In genomic region chr5:57788775-57789509, GRCm38 (mm10) we compare ENCODE assay signal across 14 mouse cellular contexts.
DNase-seq lines count a peak whose midpoint lies in the region; ATAC-seq and TF ChIP-seq lines count a peak whose summit lies in the region.
"Had no signal": no experiment of that assay in that cellular context is flagged by ENCODE, and none has a peak within 500 bp of the region (broad histone marks: within the 10 kb centered on the region; RNA-seq: fewer than 3 reads in every experiment).

No protein-coding gene starts in this region.

- H3K27me3 ChIP-seq in midbrain, embryonic 10.5 days (ENCODE audit: low read depth, poor library complexity, severe bottlenecking): no peaks in the 10 kb centered on the region
- H3K27me3 ChIP-seq in midbrain, postnatal 0 days (ENCODE audit: insufficient read depth, low read length): no peaks in the 10 kb centered on the region
- no peaks in the 10 kb centered on the region for H3K27me3 ChIP-seq in intestine, postnatal 0 days (replicated peaks; ENCODE audit: control insufficient read depth, insufficient read depth, low read length)
- no peaks in the 10 kb centered on the region for H3K27me3 ChIP-seq in stomach, embryonic 16.5 days (ENCODE audit: control insufficient read depth, insufficient read depth, low read length)
- no peaks in the 10 kb centered on the region for H3K27me3 ChIP-seq in hindbrain, embryonic 13.5 days
- H3K27me3 ChIP-seq: heart, embryonic 13.5 days; limb, embryonic 13.5 days; neural tube, embryonic 13.5 days; stomach, embryonic 15.5 days had no signal

- TF ChIP-seq CTCF in midbrain, postnatal 0 days (IDR thresholded peaks at IDR 0.05): no peak
- TF ChIP-seq CTCF in intestine, postnatal 0 days (IDR thresholded peaks at IDR 0.05; ENCODE audit: low read depth): no peak

- H3K36me3 ChIP-seq in midbrain, embryonic 10.5 days: no peaks in the 10 kb centered on the region
- no peaks in the 10 kb centered on the region for H3K36me3 ChIP-seq in midbrain, postnatal 0 days (ENCODE audit: insufficient read depth, low read length)
- no peaks in the 10 kb centered on the region for H3K36me3 ChIP-seq in intestine, postnatal 0 days (ENCODE audit: control insufficient read depth, insufficient read depth)
- no peaks in the 10 kb centered on the region for H3K36me3 ChIP-seq in stomach, embryonic 16.5 days (ENCODE audit: control insufficient read depth, insufficient read depth, low read length)
- H3K36me3 ChIP-seq in hindbrain, embryonic 13.5 days: no peaks in the 10 kb centered on the region
- H3K36me3 ChIP-seq: heart, embryonic 13.5 days; limb, embryonic 13.5 days; neural tube, embryonic 13.5 days; stomach, embryonic 15.5 days had no signal

- ATAC-seq in midbrain, postnatal 0 days (ENCODE audit: low FRiP score): no peak
- ATAC-seq in intestine, postnatal 0 days: peak; percentile 59; the same call in 1 of the 2 replicates
- peak; percentile 33; the same call in 1 of the 2 replicates for ATAC-seq in stomach, embryonic 16.5 days (ENCODE audit: insufficient read depth, low FRiP score)
- no peak for ATAC-seq in hindbrain, embryonic 13.5 days (ENCODE audit: low FRiP score)
- ATAC-seq: CD4-positive, CD25-positive, alpha-beta regulatory T cell, adult 4 months had no signal

- H3K4me3 ChIP-seq in midbrain, embryonic 10.5 days: no peak overlapping the region
- no peak overlapping the region for H3K4me3 ChIP-seq in midbrain, postnatal 0 days (ENCODE audit: low read depth, low read length)
- H3K4me3 ChIP-seq in intestine, postnatal 0 days (ENCODE audit: low read depth, low read length): no peak overlapping the region
- no peak overlapping the region for H3K4me3 ChIP-seq in stomach, embryonic 16.5 days (replicated peaks; ENCODE audit: low read length)
- H3K4me3 ChIP-seq in hindbrain, embryonic 13.5 days: no peak overlapping the region
- H3K4me3 ChIP-seq: heart, embryonic 13.5 days; left cerebral cortex, adult 2 months; limb, embryonic 13.5 days; neural tube, embryonic 13.5 days; stomach, embryonic 15.5 days had no signal

- H3K9me3 ChIP-seq in midbrain, embryonic 10.5 days (replicated peaks): no peaks in the 10 kb centered on the region
- no peaks in the 10 kb centered on the region for H3K9me3 ChIP-seq in midbrain, postnatal 0 days (ENCODE audit: low read length)
- no peaks in the 10 kb centered on the region for H3K9me3 ChIP-seq in intestine, postnatal 0 days (ENCODE audit: control insufficient read depth)
- H3K9me3 ChIP-seq in stomach, embryonic 16.5 days (replicated peaks; ENCODE audit: control insufficient read depth, low read length): no peaks in the 10 kb centered on the region
- no peaks in the 10 kb centered on the region for H3K9me3 ChIP-seq in hindbrain, embryonic 13.5 days
- H3K9me3 ChIP-seq: heart, embryonic 13.5 days; limb, embryonic 13.5 days; neural tube, embryonic 13.5 days; stomach, embryonic 15.5 days had no signal

- WGBS in midbrain, embryonic 10.5 days: 57% methylated on average over 4 of the region's 4 CpGs
- WGBS in midbrain, postnatal 0 days: 47% methylated on average over 4 of the region's 4 CpGs
- 44% methylated on average over 4 of the region's 4 CpGs for WGBS in intestine, postnatal 0 days
- WGBS in stomach, embryonic 16.5 days: 57% methylated on average over 4 of the region's 4 CpGs
- 51% methylated on average over 4 of the region's 4 CpGs for WGBS in hindbrain, embryonic 13.5 days

- H3K27ac ChIP-seq in midbrain, embryonic 10.5 days (replicated peaks): 0 out of 2 replicates have a peak overlapping the region, but pooled peaks have one; percentile 23
- no peak overlapping the region for H3K27ac ChIP-seq in midbrain, postnatal 0 days (ENCODE audit: low read depth, low read length)
- H3K27ac ChIP-seq in intestine, postnatal 0 days (ENCODE audit: low read depth, low read length): no peak overlapping the region
- no peak overlapping the region for H3K27ac ChIP-seq in stomach, embryonic 16.5 days (ENCODE audit: low read length)
- H3K27ac ChIP-seq in hindbrain, embryonic 13.5 days: no peak overlapping the region
- H3K27ac ChIP-seq: heart, embryonic 13.5 days; left cerebral cortex, adult 2 months; limb, embryonic 13.5 days; neural tube, embryonic 13.5 days; stomach, embryonic 15.5 days had no signal

- H3K4me1 ChIP-seq in midbrain, embryonic 10.5 days: peaks cover 8% of the 10 kb centered on the region
- peaks cover 3% of the 10 kb centered on the region; the same call in 1 of the 2 replicates for H3K4me1 ChIP-seq in midbrain, postnatal 0 days (ENCODE audit: insufficient read depth, low read length)
- H3K4me1 ChIP-seq in intestine, postnatal 0 days (replicated peaks; ENCODE audit: control insufficient read depth, insufficient read depth, low read length): no peaks in the 10 kb centered on the region
- no peaks in the 10 kb centered on the region for H3K4me1 ChIP-seq in stomach, embryonic 16.5 days (ENCODE audit: control insufficient read depth, insufficient read depth, low read length)
- peaks cover 6% of the 10 kb centered on the region; the same call in 1 of the 2 replicates for H3K4me1 ChIP-seq in hindbrain, embryonic 13.5 days (replicated peaks)
- H3K4me1 ChIP-seq: limb, embryonic 13.5 days; stomach, embryonic 15.5 days had no signal

- H3K9ac ChIP-seq in midbrain, postnatal 0 days (replicated peaks; ENCODE audit: low read length, poor library complexity, severe bottlenecking): no peak overlapping the region
- no peak overlapping the region for H3K9ac ChIP-seq in intestine, postnatal 0 days (ENCODE audit: low read depth, low read length)
- no peak overlapping the region for H3K9ac ChIP-seq in stomach, embryonic 16.5 days (ENCODE audit: low read length)
- no peak overlapping the region for H3K9ac ChIP-seq in hindbrain, embryonic 13.5 days
- H3K9ac ChIP-seq: heart, embryonic 13.5 days; limb, embryonic 13.5 days; neural tube, embryonic 13.5 days; stomach, embryonic 15.5 days had no signal

- DNase-seq in midbrain, embryonic 10.5 days (ENCODE audit: low spot score): no peak
- DNase-seq in midbrain, postnatal 0 days (ENCODE audit: low spot score): no peak
- DNase-seq in embryo, embryonic 9.5 days (ENCODE audit: extremely low spot score): peak; percentile 33
- DNase-seq in lung, postnatal 25 days (ENCODE audit: low spot score): no peak
- DNase-seq: adrenal gland, postnatal 14 days had no signal

- no peak overlapping the region for H3K4me2 ChIP-seq in midbrain, postnatal 0 days (ENCODE audit: low read depth, low read length, poor library complexity, severe bottlenecking)
- H3K4me2 ChIP-seq in intestine, postnatal 0 days (replicated peaks; ENCODE audit: low read depth): no peak overlapping the region; the same call in 1 of the 2 replicates
- H3K4me2 ChIP-seq in stomach, embryonic 16.5 days (ENCODE audit: low read depth, low read length): no peak overlapping the region
- H3K4me2 ChIP-seq in hindbrain, embryonic 13.5 days: no peak overlapping the region
- H3K4me2 ChIP-seq: heart, embryonic 13.5 days; limb, embryonic 13.5 days; neural tube, embryonic 13.5 days; stomach, embryonic 15.5 days had no signal

Comparison
In these comparisons a context has a peak if more than half of its experiments do, and no peak if none do; other contexts are left out.
1. ATAC-seq: peak in intestine, postnatal 0 days (single experiment) and stomach, embryonic 16.5 days (single experiment); none in midbrain, postnatal 0 days (single experiment) and hindbrain, embryonic 13.5 days (single experiment).